Mouse (Mus musculus) heart, adult 2 months (tissue): ENCODE measurements around the gene Fam214a. TPM values are rescaled to one million over a fixed set of nuclear protein-coding genes. Genes with fewer than 3 reads are reported as not detected.

Experiments used
- DNase-seq, 2 experiments: peaks; one replicate each; pipeline ENCODE4 v3.0.0; 2021
- H3K27ac ChIP-seq: fragments of 200-600 bp; 2 replicates; pipeline ENCODE4 v1.8.1; 2022
- H3K27me3 ChIP-seq: fragments of 200-500 bp; 2 replicates; pipeline ENCODE4 v1.6.1; 2012; ENCODE audit warnings: mild to moderate bottlenecking, low read length, inconsistent platforms, mixed read lengths; ENCODE audit not compliant: control insufficient read depth, insufficient read depth
- H3K36me3 ChIP-seq: fragments of 200-500 bp; 2 replicates; pipeline ENCODE4 v1.6.1; 2012; ENCODE audit warnings: low read length, inconsistent platforms; ENCODE audit not compliant: control insufficient read depth, insufficient read depth
- H3K4me1 ChIP-seq: fragments of 200-500 bp; 2 replicates; pipeline ENCODE4 v1.6.1; 2011; ENCODE audit warnings: low read length; ENCODE audit not compliant: control insufficient read depth, insufficient read depth
- H3K4me3 ChIP-seq: fragments of 200-600 bp; 2 replicates; pipeline ENCODE4 v1.8.1; 2022
- H3K79me2 ChIP-seq: fragments of 200-500 bp; replicated peaks from 2 replicates; pipeline ENCODE4 v1.6.1; 2012; ENCODE audit warnings: mild to moderate bottlenecking, inconsistent platforms, low read length, moderate library complexity, mixed read lengths; ENCODE audit not compliant: control insufficient read depth, insufficient read depth
- H3K9ac ChIP-seq: fragments of 200-500 bp; 2 replicates; pipeline ENCODE4 v1.6.1; 2012; ENCODE audit warnings: low read depth, mild to moderate bottlenecking, control low read depth, inconsistent platforms, low read length, mixed read lengths
- CTCF ChIP-seq: fragments of 200-600 bp; IDR thresholded peaks from 2 replicates; pipeline ENCODE4 v1.8.1; 2022; ENCODE audit warnings: antibody characterized with exemption, mild to moderate bottlenecking, moderate library complexity
- EP300 ChIP-seq: fragments of 200-500 bp; IDR thresholded peaks from 2 replicates; pipeline ENCODE4 v1.6.1; 2011; ENCODE audit warnings: low read depth, low read length, control low read depth; ENCODE audit not compliant: insufficient read depth
- POLR2A ChIP-seq: fragments of 200-500 bp; IDR thresholded peaks from 2 replicates; pipeline ENCODE4 v1.6.1; 2011; ENCODE audit warnings: mild to moderate bottlenecking, low read depth, low read length, control low read depth; ENCODE audit not compliant: insufficient read depth
- WGBS: fragments of 180-500 bp; shearing (Covaris S2); methylation state at CpG from one replicate; pipeline ENCODE4 v1.1.7; 2018; 5-methylcytosine and 5-hydroxymethylcytosine counted together
- intact Hi-C: fragments of 180-260 bp; cut with DNase I; formaldehyde crosslinking; loops from one replicate; pipeline ENCODE4 v1.15.1; 2025
- polyA plus RNA-seq: library from polyadenylated mRNA; depleted of rRNA; stranded (reverse); fragments of >200 nt; gene quantifications from 2 replicates; pipeline ENCODE4 v1.2.3, GENCODE M21; 2012
- total RNA-seq, 2 experiments: library from RNA; stranded (reverse); gene quantifications; 2 replicates each; pipeline ENCODE4 v1.2.3; 2021

The Fam214a gene
- total and polyA plus RNA-seq, 3 experiments: 10.7 to 30.2 (median 20.6) TPM

DNA sequence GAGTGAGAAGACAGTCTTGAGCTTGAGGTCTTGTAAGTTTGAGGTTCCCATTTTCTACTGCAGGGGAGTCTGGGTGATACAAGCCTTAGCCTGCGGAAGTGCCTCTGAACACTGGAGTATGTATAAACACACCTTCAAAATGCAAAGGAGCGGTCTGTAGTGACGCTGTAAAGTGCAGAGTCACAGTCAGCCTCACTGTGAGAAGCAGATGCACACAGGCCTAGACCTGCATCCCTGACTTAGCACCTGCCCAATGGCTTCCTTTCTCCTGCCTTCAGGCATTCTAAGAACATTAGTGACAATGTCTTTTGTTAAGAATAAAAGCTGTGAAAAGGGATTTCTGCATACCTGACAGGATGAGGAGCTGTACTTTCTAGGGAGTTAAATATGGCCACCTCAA is 66.9 kb downstream of the Fam214a start:
- intact Hi-C loops: no loop called here
- H3K9ac ChIP-seq: no peak overlapping the region
- H3K4me3 ChIP-seq: no peak overlapping the region
- H3K36me3 ChIP-seq: peaks cover 2% of the 10 kb centered on the region; the same call in 1 of the 2 replicates
- TF ChIP-seq POLR2A (no peak), CTCF (no peak), EP300 (no peak)
- WGBS: 92% methylated on average over 3 of the region's 3 CpGs
- H3K79me2 ChIP-seq: no peaks in the 10 kb centered on the region
- H3K27ac ChIP-seq: no peak overlapping the region
- H3K4me1 ChIP-seq: no peaks in the 10 kb centered on the region
- DNase-seq: no peak
- no peaks in the 10 kb centered on the region for H3K27me3 ChIP-seq

DNA sequence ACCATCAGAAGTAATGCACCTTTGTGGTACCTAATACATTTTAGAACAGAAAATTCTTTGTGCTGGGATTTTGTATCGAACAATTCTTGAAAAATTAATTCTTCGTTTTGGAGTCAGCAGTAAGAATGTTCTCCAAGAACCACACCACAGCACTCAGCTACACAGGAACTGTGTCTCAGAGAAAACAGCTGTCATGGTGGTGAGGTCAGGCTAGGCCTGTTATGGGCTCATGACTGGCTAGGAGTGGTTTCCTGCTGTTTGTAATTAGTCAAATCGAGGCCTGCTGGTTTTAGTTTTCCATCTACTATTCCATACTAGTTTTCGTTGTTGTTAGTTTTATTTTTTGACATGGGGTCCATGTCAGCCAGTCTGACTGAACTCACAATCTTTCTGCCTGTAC is 67.9 kb downstream of the Fam214a start:
- H3K27ac ChIP-seq: no peak overlapping the region
- no peak overlapping the region for H3K4me3 ChIP-seq
- H3K79me2 ChIP-seq: no peaks in the 10 kb centered on the region
- H3K4me1 ChIP-seq: no peaks in the 10 kb centered on the region
- no peak for DNase-seq
- no peaks in the 10 kb centered on the region for H3K27me3 ChIP-seq
- H3K36me3 ChIP-seq: peaks cover 2% of the 10 kb centered on the region; the same call in 1 of the 2 replicates
- H3K9ac ChIP-seq: no peak overlapping the region
- no peak for TF ChIP-seq EP300
- no peak for TF ChIP-seq CTCF
- no peak for TF ChIP-seq POLR2A
- intact Hi-C loops: no loop called here
- 64% methylated on average over 4 of the region's 4 CpGs for WGBS

DNA sequence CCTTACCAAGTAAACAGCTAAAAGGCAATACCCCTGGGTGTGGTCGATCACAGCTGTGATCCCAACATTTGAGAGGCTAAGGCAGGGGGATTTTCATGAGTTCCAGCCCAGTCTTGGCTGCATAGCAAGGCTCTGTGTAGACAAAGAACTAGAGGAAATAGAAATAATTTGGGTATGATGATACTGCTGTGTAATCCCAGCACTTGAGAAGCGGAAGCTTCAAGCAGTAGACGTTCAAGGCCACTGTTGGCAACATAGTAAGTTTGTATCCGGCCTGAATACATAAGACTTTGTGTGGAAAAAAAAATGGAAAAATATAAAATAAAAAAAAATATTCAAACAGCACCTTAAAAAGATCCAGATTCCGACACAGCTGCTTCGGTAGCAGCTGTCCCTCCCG is 69.9 kb downstream of the Fam214a start:
- Histone ChIP-seq H3K79me2 (no peaks in the 10 kb centered on the region), H3K36me3 (peaks cover 2% of the 10 kb centered on the region; the same call in 1 of the 2 replicates), H3K4me1 (no peaks in the 10 kb centered on the region), H3K4me3 (no peak overlapping the region), H3K27me3 (no peaks in the 10 kb centered on the region), H3K27ac (no peak overlapping the region), H3K9ac (no peak overlapping the region)
- intact Hi-C loops: no loop called here
- no peak for TF ChIP-seq CTCF
- no peak for TF ChIP-seq EP300
- TF ChIP-seq POLR2A: no peak
- DNase-seq: no peak
- WGBS: 78% methylated on average over 7 of the region's 7 CpGs

DNA sequence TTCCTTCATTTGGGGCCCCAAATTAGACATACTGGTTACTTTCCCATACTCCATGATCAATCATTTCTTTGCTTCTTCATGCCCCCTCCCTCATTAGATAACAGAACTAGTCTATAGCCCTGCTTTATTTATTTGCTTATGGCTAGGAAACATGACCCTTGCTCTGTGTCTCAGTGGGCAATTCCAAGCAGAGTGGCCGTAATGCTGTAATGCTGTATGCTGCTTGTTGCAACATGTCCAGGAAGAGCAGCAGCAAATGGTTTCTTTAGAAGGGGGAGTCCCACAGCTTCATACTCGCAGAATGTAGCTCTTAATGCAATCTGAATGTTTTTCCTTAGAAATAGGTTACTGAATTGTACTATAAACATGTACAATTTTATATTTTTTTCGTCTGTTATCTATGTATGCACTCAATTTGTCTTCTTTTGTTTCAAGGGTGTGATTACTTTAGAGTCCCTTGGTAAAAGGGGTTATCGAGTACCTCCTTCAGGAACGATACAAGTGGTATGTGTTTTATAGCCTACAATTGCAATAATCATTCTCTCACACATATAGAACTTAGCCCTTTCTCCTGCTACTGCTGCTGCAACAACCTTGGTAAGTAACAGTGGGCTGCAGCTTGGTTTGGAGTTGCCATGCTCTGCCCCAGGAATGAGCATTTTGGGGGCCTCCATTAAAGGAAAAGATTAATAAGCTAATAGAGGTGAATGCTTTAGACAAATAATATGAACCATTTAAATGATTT is 70.6 kb downstream of the Fam214a start:
- 84% methylated on average over 5 of the region's 5 CpGs for WGBS
- Histone ChIP-seq H3K4me3 (no peak overlapping the region), H3K27ac (no peak overlapping the region)

DNA sequence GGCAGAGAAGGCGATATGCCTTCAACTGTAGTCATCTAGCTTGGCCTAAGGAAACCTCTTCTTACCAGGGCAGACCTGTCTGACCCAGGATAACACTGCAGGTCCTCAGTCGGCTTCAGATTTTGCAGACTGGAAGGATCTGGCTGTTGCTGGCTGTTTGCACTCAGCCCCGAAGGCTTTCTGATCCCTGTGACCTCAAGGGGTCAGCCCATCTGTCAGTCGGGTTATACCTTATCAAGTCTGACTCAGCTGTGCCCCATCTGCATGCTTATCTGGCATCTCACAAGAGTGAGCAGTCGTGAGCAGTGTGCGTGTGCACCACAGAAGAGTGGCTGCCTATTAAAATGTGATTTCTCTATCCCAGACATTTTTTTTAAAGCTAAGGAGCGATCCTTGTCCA is 71.4 kb downstream of the Fam214a start:
- TF ChIP-seq CTCF (no peak), POLR2A (no peak), EP300 (no peak)
- intact Hi-C loops: no loop called here
- H3K9ac ChIP-seq: no peak overlapping the region
- no peak for DNase-seq
- peaks cover 2% of the 10 kb centered on the region; the same call in 1 of the 2 replicates for H3K36me3 ChIP-seq
- H3K4me3 ChIP-seq: no peak overlapping the region
- H3K27me3 ChIP-seq: no peaks in the 10 kb centered on the region
- 50% methylated on average over 7 of the region's 7 CpGs for WGBS
- H3K27ac ChIP-seq: no peak overlapping the region
- H3K79me2 ChIP-seq: no peaks in the 10 kb centered on the region
- no peaks in the 10 kb centered on the region for H3K4me1 ChIP-seq

More for the DNA sequence above, 70.6 kb downstream of the Fam214a start:
- H3K36me3 ChIP-seq: peaks cover 2% of the 10 kb centered on the region; the same call in 1 of the 2 replicates
- no peaks in the 10 kb centered on the region for H3K79me2 ChIP-seq
- H3K9ac ChIP-seq: no peak overlapping the region
- intact Hi-C loops: no loop called here
- TF ChIP-seq CTCF (no peak), POLR2A (no peak), EP300 (no peak)
- no peaks in the 10 kb centered on the region for H3K27me3 ChIP-seq
- no peaks in the 10 kb centered on the region for H3K4me1 ChIP-seq
- DNase-seq: no peak

DNA sequence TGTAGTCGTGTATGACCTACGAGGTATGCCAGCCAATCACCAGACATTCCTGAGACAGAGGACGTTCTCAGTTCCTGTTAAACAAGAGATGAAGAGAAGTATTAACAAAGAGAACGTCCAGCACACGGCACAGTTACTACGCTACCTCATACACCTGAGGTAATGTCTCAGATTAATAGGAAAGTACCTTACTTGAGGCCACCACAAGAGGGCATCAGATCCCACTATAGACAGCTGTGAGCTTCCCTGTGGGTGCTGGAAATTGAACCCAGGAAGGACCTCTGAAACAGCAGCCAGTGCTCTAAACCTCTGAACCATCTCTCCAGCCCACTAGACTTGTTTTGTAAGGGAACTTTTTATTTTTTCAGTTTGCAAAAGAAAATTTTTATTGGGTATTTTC is 73.0 kb downstream of the Fam214a start:
- Histone ChIP-seq H3K4me3 (no peak overlapping the region), H3K36me3 (no peaks in the 10 kb centered on the region; the same call in 1 of the 2 replicates), H3K27me3 (no peaks in the 10 kb centered on the region), H3K27ac (no peak overlapping the region), H3K79me2 (no peaks in the 10 kb centered on the region), H3K4me1 (no peaks in the 10 kb centered on the region), H3K9ac (no peak overlapping the region)
- WGBS: 87% methylated on average over 6 of the region's 6 CpGs
- intact Hi-C loops: no loop called here
- TF ChIP-seq CTCF: peak; percentile 62
- no peak for TF ChIP-seq POLR2A
- DNase-seq: no peak
